Mouse (Mus musculus) layer of hippocampus, adult 18-20 months (tissue): ENCODE results near the gene Mesd. TPM values are rescaled to one million over a fixed set of nuclear protein-coding genes. Genes with fewer than 3 reads are reported as not detected.

Experiments
- DNase-seq, 2 experiments: peaks; one replicate each; pipeline ENCODE4 v3.0.0; 2022; ENCODE audit warnings: low spot score in 2 of 2
- total RNA-seq, 2 experiments: library from RNA; stranded (reverse); gene quantifications; 2 replicates each; pipeline ENCODE4 v1.2.3; 2021

Mesd gene
- total RNA-seq, 2 experiments from 2014 or later = 65.8 to 68.1 TPM

DNA sequence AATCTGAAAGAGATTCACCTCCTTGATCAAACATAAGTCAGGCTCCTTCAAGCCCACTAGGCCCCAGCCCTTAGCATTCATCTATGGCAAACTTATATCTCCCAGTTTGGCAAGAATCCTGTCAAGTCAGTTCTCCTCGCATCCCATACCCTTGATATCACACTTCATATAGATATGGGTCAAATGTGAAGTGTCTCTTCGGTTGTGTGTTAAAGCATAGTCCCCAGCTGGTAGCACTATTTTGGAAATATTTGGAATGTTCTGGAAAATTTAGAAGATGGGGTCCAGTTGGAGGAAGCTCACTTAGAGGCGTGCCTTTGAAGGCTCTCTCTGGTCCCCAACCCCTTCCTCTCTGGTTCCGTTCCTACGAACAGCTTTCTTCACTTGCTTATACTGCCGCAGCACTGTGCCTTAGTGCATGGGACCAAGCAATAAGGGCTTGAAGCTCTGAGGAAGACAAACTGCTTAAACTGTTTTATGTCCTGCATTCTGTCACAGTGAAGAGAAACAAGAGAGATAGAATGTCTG lies 29.2 kb downstream of the Mesd start:
- DNase-seq = no peak

DNA sequence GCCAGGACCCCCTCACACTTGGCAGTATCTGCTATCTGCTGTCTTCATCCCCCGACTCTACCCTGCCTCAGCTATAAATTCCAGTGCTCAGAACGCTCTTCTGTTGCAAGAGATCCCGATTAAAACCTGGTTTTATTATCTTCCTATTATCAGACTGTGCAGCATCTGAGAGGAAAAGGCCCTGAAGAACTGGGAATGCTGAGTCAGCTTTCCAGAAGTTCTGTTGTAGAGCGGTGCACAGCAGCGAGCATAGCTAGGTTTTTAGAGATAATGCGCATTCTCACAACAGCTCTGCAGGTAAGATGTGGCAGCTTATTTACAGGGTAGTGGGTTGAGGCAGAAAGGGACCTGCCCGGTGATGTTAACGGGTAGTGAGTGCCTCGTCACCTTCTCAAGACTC lies 29.7 kb downstream of the Mesd start:
- no peak for DNase-seq

DNA sequence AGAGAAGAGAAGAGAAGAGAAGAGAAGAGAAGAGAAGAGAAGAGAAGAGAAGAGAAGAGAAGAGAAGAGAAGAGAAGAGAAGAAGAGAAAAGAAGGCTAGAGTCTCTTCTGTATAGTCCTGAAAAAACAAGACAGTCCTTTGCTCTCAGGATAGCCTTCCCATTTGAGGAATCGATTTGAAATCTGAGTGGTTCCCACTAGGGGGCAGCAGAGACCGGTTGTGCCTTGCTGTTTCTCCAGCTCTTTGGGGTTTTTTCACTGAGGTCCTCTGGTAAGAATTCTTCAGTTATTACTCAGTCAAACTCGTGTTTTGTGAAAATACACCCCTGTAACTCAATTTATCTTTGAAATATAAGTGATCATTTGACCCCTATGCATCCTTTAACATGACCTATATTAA lies 30.3 kb downstream of the Mesd start:
- DNase-seq = peak; percentile 76 to 92

DNA sequence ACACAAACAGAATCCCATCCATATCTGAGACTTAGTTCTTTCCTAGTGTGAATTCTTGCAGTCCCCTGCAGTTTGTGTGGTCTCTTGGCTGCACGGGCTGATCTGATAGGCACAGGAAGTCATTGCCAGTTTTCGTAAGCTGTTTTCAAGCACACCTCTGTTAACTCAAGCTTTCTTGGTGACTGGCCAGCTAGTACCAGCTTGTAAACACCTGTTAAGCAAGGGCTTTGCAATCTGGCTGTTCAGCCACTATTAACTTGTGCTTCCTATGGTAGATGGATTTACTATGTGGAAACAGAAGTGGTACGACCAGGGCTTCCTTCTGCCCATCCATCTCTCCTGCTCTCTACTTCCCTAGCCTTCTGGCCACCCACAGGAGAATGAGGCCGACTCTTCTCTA lies 36.0 kb downstream of the Mesd start:
- DNase-seq = no peak

DNA sequence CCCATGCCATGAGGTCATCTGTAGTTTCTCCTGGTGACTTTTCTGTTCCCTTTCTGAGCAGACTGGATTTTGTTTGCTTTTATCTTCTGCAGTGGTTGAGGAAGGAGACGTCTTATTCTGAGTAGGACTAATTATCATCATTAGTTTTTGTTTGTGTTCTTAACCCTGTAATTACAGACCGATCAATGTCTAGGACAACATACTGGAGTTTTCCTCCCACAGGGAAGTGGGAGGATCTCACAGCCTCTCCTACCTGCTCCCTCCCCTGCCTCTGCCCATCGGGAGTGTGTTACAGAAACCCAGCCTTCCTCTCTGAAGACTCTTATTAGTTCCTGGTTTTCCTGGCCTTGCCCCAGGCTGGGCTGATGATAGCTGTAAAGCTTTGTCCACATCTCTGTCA lies 37.4 kb downstream of the Mesd start:
- DNase-seq = no peak

DNA sequence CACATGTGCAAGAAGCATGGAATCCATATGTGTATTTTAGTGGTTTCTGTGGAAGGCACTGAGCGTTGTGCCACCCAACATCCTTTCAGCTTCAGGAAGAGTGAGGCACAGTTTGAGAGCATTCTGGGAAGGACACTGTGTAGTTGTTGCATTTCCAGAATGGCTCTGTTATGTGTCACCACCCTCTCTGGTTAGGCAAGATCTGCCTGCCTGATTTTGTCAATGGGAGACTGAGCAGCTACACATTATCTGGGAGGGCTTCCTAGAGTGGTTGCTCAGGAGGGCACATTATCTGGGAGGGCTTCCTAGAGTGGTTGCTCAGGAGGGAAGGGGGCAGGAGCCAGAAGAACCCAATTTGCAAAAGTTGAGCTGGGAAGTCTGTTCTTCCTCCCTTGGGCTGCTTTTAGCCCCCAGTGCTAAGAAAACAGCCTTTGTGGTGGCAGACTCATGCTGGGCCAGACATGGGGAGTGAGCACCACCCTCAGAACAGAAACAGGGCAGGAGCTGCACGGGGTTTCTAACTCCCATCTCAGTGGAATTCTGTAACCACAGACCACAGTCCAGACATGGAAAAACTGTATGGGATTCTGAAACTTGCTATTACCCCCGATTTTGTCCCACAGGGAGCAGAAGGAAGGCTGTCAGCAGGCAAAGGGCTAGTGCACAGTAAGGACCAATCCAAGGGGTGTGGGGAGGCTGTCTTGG lies 54.9 kb downstream of the Mesd start:
- DNase-seq = no peak

DNA sequence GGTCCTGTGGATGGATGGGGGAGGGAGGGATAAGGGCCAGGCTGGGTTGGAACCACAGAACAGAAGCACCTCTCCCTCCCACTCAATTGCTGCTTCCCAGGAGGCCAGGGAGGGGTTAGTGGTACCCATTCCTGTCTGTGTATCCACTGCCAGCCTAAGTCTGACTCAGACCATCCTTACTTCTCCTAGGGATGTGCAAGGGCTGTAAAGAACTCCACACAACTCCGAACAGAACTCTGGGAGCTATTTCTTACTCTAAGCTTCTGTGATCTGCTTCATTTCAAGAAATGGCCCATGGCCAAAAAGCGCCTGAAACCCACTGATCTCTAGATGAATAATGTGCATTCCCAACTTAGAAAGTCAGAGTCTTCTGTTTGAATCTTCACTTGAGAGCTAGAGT lies 55.9 kb downstream of the Mesd start:
- no peak for DNase-seq

DNA sequence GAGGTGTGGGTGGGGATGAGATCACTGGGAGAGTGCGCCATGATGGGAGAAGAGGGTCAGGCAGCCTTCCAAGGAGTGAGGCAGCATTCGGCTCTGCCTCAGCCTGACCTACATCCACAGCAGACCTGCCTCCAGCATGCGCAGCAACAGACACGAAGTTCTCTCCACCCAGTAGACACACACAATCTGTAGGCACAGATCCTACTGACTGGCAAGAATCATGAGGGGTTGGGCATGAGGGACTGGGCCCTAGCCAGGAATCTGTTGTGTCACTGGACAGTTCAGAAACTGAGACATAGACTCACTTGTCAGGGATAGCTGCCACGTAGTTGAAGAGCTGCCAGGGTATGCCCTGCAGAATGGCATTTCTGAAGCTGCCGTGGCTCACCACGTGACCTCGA lies 57.4 kb downstream of the Mesd start:
- DNase-seq = peak; percentile 29 to 65

DNA sequence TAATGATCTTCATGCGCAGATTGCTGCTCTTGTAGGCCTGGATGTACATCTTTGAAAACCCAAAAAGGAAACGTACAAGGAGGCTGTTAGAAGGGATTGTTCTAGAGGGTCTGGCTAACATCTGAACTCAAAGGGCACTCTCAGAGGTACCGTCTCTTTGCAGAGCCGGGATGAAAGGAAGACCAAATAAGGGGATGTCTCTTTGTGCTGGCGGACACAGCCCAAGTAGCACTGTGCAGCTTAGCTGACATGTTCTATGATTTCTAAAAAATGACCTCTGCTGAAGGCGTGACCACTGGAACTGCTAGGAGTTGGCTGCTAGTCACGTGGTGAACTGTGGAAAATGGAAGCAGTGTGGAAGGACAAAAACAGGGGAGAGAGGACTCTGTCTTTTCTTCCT lies 64.5 kb downstream of the Mesd start:
- no peak for DNase-seq

DNA sequence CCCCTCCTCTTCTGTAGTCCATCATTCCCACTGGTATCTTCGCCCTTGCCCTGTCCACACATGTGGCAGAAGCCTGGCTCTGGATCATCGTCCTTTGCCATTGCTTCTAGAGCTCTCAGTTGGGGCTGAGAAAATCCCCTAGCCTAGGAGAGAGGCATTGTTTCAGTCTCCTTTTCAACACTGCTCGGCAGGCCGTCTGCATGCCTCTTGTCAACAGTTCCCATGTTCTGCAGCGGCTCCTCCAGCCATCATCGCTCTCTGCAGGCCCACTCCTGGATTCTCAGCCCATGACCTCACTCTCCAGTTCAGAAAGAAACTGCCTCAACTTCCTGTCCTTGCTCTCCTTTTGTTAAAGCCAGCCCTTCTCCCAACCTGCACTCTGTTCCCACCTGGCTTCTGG lies 65.4 kb downstream of the Mesd start:
- DNase-seq = no peak

Other genes starting within 250 kb of the Mesd start
- 10 to 100 TPM; 57.5 to 62.0 TPM for gene Il16, start 138.7 kb upstream of the Mesd start, total RNA-seq
- 1 to 10 TPM; 1.7 to 2.2 TPM for gene Cfap161, start 89.6 kb upstream of the Mesd start, total RNA-seq
- gene Tlnrd1, start 161 bp upstream of the Mesd start, total RNA-seq = 10 to 100 TPM; 21.5 to 23.9 TPM
- gene Cemip, start 202.0 kb downstream of the Mesd start, total RNA-seq = 10 to 100 TPM; 18.3 to 19.5 TPM